Mouse (Mus musculus) megakaryocyte-erythroid progenitor cell, adult 5 weeks (primary cell): ENCODE data around the gene Rap1gds1. TPM values are rescaled to one million over a fixed set of nuclear protein-coding genes. Genes with fewer than 3 reads are reported as not detected.

Experiments used
- polyA plus RNA-seq: library from polyadenylated mRNA; stranded (reverse); fragments of >175 nt; gene quantifications from 2 replicates; pipeline ENCODE4 v1.2.3, GENCODE M21; 2012

Gene Rap1gds1
- 7.3 and 7.8 TPM in 2 replicates for polyA plus RNA-seq

GRCm38 (mm10) chr3:139074484-139075211 lies at the start of gene Rap1gds1:
Gene Rap1gds1 (minus strand): TSS chr3:139075201.

Other genes with a start within 250 kb of the Rap1gds1 start
- gene Stpg2, start 130.5 kb upstream of the Rap1gds1 start, polyA plus RNA-seq, result 0.03 and 0.07 TPM in 2 replicates